23 mouse cellular contexts compared by ENCODE assay signal in genomic region chrX:52320653-52321052, GRCm38 (mm10).
DNase-seq lines count a peak whose midpoint lies in the region; ATAC-seq lines count a peak whose summit lies in the region.
"Had no signal": no experiment of that assay in that cellular context is flagged by ENCODE, and none has a peak within 500 bp of the region (broad histone marks: within the 10 kb centered on the region; RNA-seq: fewer than 3 reads in every experiment).

No protein-coding gene starts in this region.

- H3K9ac ChIP-seq in heart, embryonic 13.5 days, result no peak overlapping the region
- H3K9ac ChIP-seq: embryonic facial prominence, embryonic 15.5 days; heart, embryonic 15.5 days; hindbrain, embryonic 12.5 days; limb, embryonic 12.5 days; liver, embryonic 13.5 days; midbrain, embryonic 12.5 days; neural tube, embryonic 15.5 days had no signal

- H3K4me1 ChIP-seq in heart, embryonic 13.5 days, result 0 out of 2 replicates have a peak, but pooled peaks cover 3% of the 10 kb centered on the region
- no peaks in the 10 kb centered on the region for H3K4me1 ChIP-seq in heart, embryonic 10.5 days
- H3K4me1 ChIP-seq: embryonic facial prominence, embryonic 15.5 days; heart, embryonic 15.5 days; hindbrain, embryonic 12.5 days; liver, embryonic 13.5 days; midbrain, embryonic 12.5 days; neural tube, embryonic 15.5 days had no signal

- intact Hi-C loops in left cerebral cortex, postnatal 25 days (cut with DNase I), result no loop called here

- no peak overlapping the region for H3K4me2 ChIP-seq in heart, embryonic 13.5 days
- H3K4me2 ChIP-seq: embryonic facial prominence, embryonic 15.5 days; heart, embryonic 15.5 days; hindbrain, embryonic 12.5 days; limb, embryonic 12.5 days; liver, embryonic 13.5 days; midbrain, embryonic 12.5 days; neural tube, embryonic 15.5 days had no signal

- no peaks in the 10 kb centered on the region for H3K36me3 ChIP-seq in heart, embryonic 13.5 days
- H3K36me3 ChIP-seq in heart, embryonic 10.5 days, result no peaks in the 10 kb centered on the region
- H3K36me3 ChIP-seq: embryonic facial prominence, embryonic 15.5 days; G1E; heart, embryonic 15.5 days; hindbrain, embryonic 12.5 days; limb, embryonic 12.5 days; liver, embryonic 13.5 days; midbrain, embryonic 12.5 days; neural tube, embryonic 15.5 days had no signal

- no peak overlapping the region for H3K4me3 ChIP-seq in heart, embryonic 13.5 days
- no peak overlapping the region for H3K4me3 ChIP-seq in heart, embryonic 10.5 days
- H3K4me3 ChIP-seq: embryonic facial prominence, embryonic 15.5 days; heart, embryonic 15.5 days; hindbrain, embryonic 12.5 days; left cerebral cortex, adult 2 months; limb, embryonic 12.5 days; liver, embryonic 13.5 days; midbrain, embryonic 12.5 days; neural tube, embryonic 15.5 days had no signal

- 0 out of 2 replicates have a peak overlapping the region, but pooled peaks have one; percentile 12 for H3K27ac ChIP-seq in heart, embryonic 13.5 days (replicated peaks)
- no peak overlapping the region for H3K27ac ChIP-seq in heart, embryonic 10.5 days
- H3K27ac ChIP-seq: embryonic facial prominence, embryonic 15.5 days; heart, embryonic 15.5 days; hindbrain, embryonic 12.5 days; kidney, postnatal 0 days; left cerebral cortex, adult 2 months; limb, embryonic 12.5 days; liver, embryonic 13.5 days; macrophage; midbrain, embryonic 12.5 days; neural tube, embryonic 15.5 days had no signal

- H3K9me3 ChIP-seq in heart, embryonic 13.5 days, result no peaks in the 10 kb centered on the region
- no peaks in the 10 kb centered on the region for H3K9me3 ChIP-seq in heart, embryonic 10.5 days
- H3K9me3 ChIP-seq: embryonic facial prominence, embryonic 15.5 days; G1E; heart, embryonic 15.5 days; hindbrain, embryonic 12.5 days; limb, embryonic 12.5 days; liver, embryonic 13.5 days; midbrain, embryonic 12.5 days; neural tube, embryonic 15.5 days had no signal

- no peaks in the 10 kb centered on the region for H3K27me3 ChIP-seq in heart, embryonic 13.5 days (replicated peaks)
- H3K27me3 ChIP-seq in heart, embryonic 10.5 days (ENCODE audit: insufficient read depth, poor library complexity, severe bottlenecking), result no peaks in the 10 kb centered on the region
- H3K27me3 ChIP-seq: embryonic facial prominence, embryonic 15.5 days; heart, embryonic 15.5 days; hindbrain, embryonic 12.5 days; liver, embryonic 13.5 days; midbrain, embryonic 12.5 days; neural tube, embryonic 15.5 days had no signal

- DNase-seq in heart, embryonic 10.5 days (ENCODE audit: low spot score), result no peak
- DNase-seq in 3T3-L1 (ENCODE audit: low read depth, low spot score) (peak; percentile 72), ZHBTc4 (ENCODE audit: low read depth, low spot score) (peak; percentile 1)
- peak; percentile 11 for DNase-seq in lung, postnatal 14 days
- no peak for DNase-seq in thymus, postnatal 0 days (ENCODE audit: low spot score)
- no peak for DNase-seq in left cerebral cortex, postnatal 25 days (ENCODE audit: low spot score in 2 of 2)
- DNase-seq: cerebellum, adult 8-10 months; gastrocnemius, postnatal 14 days; liver, embryonic 13.5 days; spleen, adult 18-20 months; thymus, adult 18-20 months had no signal

- ATAC-seq in heart, embryonic 13.5 days (ENCODE audit: extremely low read depth, insufficient number of reproducible peaks, low FRiP score, low TSS enrichment), result no peak
- ATAC-seq: CD4-positive, CD25-positive, alpha-beta regulatory T cell, adult 4 months had no signal

- 35% methylated on average over 4 of the region's 4 CpGs for WGBS in heart, embryonic 13.5 days
- 51% methylated on average over 4 of the region's 4 CpGs for WGBS in heart, embryonic 10.5 days

Comparison
In these comparisons a context has a peak if more than half of its experiments do, and no peak if none do; other contexts are left out.
1. DNase-seq: peak in 3T3-L1 (single experiment), ZHBTc4 (single experiment) and lung, postnatal 14 days (single experiment); none in heart, embryonic 10.5 days (single experiment), thymus, postnatal 0 days (single experiment) and left cerebral cortex, postnatal 25 days (0 of 2).